Mouse (Mus musculus): ENCODE measurements at regions not wholly inside any gene's neighbourhood (a gene's known extent, or its start where the extent isn't known, plus 50 kb on each side); places are given as distances from the start of the nearest gene placed in this dataset.

DNA sequence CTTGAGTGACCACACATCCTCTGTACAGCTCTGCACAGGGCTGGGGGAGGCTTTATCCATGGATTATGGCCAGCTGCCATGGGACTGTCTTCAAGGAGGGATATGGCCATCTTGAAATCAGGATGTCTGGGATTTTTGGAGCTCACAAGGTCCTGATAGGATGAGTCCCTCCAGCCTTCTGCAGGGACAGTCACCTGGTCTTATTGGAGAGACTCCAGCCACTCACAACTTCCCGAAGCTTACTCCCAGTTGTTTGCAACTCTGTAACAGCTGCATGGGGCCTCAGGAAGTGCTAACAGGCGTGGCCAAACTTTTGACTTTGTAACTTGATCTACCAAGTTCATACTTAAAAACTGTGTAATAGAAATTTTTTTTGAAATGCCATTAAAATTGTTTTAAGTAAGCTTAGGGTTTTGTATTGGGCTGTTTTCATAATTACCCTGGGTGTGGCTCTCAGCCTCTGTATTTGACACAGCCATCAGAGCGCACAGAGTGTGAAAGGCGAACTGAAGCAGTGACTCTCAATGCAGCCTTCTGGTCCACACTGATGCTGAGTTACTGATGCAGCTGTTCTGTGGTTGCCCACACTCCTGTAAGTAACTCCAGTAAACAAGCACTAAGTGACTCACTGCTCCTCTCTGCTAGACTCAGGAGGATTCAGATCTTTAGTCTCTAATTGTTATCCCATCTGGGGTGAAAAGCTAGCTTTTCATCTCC is 84.0 kb upstream of the Zc3h12a start:
- no peak for TF ChIP-seq CTCF (IDR thresholded peaks at IDR 0.05; ENCODE audit: low read depth, low read length)
- TF ChIP-seq POLR2A (IDR thresholded peaks at IDR 0.05; ENCODE audit: extremely low read depth, insufficient read depth, low read length) = no peak
